Mouse (Mus musculus) liver, embryonic 11.5 days (tissue): Measurements from ENCODE around the gene Nup62. TPM values are rescaled to one million over a fixed set of nuclear protein-coding genes. Genes with fewer than 3 reads are reported as not detected.

Source experiments
- ATAC-seq: fragments of 200-750 bp; cut with Nextera tagmentation; replicated peaks from 2 replicates; pipeline ENCODE4 v1.8.0; 2017; ENCODE audit warnings: moderate number of reproducible peaks, mild to moderate bottlenecking, moderate TSS enrichment, moderate library complexity; ENCODE audit not compliant: low FRiP score
- DNase-seq: peaks from one replicate; pipeline ENCODE4 v3.0.0-alpha.2; 2017; ENCODE audit warnings: low spot score
- H3K27ac ChIP-seq: fragments of 300-500 bp; sonication (generic); 2 replicates; pipeline ENCODE4 v1.5.1; 2014; ENCODE audit warnings: mild to moderate bottlenecking, low read depth, low read length, control low read depth
- H3K27me3 ChIP-seq: fragments of 300-500 bp; sonication (generic); replicated peaks from 2 replicates; pipeline ENCODE4 v1.6.1; 2014; ENCODE audit warnings: low read length, mixed read lengths; ENCODE audit not compliant: control insufficient read depth, insufficient read depth
- H3K36me3 ChIP-seq: fragments of 300-500 bp; sonication (generic); 2 replicates; pipeline ENCODE4 v1.6.1; 2014; ENCODE audit warnings: mild to moderate bottlenecking, low read length, moderate library complexity, mixed read lengths; ENCODE audit not compliant: control insufficient read depth, insufficient read depth
- H3K4me1 ChIP-seq: fragments of 300-500 bp; sonication (generic); replicated peaks from 2 replicates; pipeline ENCODE4 v1.6.1; 2014; ENCODE audit warnings: low read length, mixed read lengths; ENCODE audit not compliant: control insufficient read depth, insufficient read depth
- H3K4me2 ChIP-seq: fragments of 300-500 bp; sonication (generic); 2 replicates; pipeline ENCODE4 v1.6.1; 2014; ENCODE audit warnings: mild to moderate bottlenecking, control low read depth, moderate library complexity
- H3K4me3 ChIP-seq: fragments of 300-500 bp; sonication (generic); 2 replicates; pipeline ENCODE4 v1.5.1; 2014; ENCODE audit warnings: low read depth, low read length, control low read depth
- H3K9ac ChIP-seq: fragments of 300-500 bp; sonication (generic); 2 replicates; pipeline ENCODE4 v1.6.1; 2014; ENCODE audit warnings: low read depth, low read length, control low read depth
- H3K9me3 ChIP-seq: fragments of 300-500 bp; sonication (generic); 2 replicates; pipeline ENCODE4 v1.6.1; 2016; ENCODE audit warnings: low read length, inconsistent platforms, mixed read lengths; ENCODE audit not compliant: control insufficient read depth
- WGBS: fragments of 180-500 bp; shearing (Covaris S2); extraction: QIAGEN DNeasy Blood & Tissue Kit; methylation state at CpG from one replicate; pipeline ENCODE4 v1.1.7; 2014; 5-methylcytosine and 5-hydroxymethylcytosine counted together
- polyA plus RNA-seq: library from polyadenylated mRNA; unstranded; fragments of >200 nt; fragmentation: Nextera tagmentation; extraction: Ambion mirVana; gene quantifications from 2 replicates; pipeline ENCODE4 v1.2.1, GENCODE M21; 2014

Nup62 gene
- polyA plus RNA-seq, 1 experiment from 2014 or later, result 85.7 TPM

DNA sequence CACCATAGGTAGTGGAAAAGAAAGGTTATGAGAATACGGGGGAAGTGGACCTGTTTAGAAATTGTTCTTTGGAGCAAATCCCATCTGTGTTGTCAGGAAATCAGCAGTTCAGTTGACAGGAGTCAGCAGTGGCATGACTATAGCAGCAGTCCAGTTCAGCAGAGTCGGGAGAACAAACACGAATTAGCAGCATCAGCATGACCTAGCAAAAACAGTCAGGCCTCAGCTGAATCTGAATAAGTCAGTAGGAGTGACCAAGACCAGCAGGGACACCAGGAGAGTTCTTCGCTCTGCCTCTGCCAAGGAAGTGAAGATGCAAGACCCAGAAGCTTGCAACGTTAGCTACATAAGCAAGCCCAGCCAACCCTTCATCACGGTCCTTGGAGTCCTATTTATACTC lies 23.1 kb upstream of the Nup62 start:
- Histone ChIP-seq H3K4me1 (no peaks in the 10 kb centered on the region), H3K27ac (no peak overlapping the region), H3K4me2 (no peak overlapping the region), H3K9ac (no peak overlapping the region), H3K4me3 (no peak overlapping the region), H3K27me3 (no peaks in the 10 kb centered on the region), H3K36me3 (no peaks in the 10 kb centered on the region), H3K9me3 (no peaks in the 10 kb centered on the region; the same call in none of the 2 replicates)
- no peak for ATAC-seq
- no peak for DNase-seq
- WGBS, result 82% methylated on average over 6 of the region's 6 CpGs

DNA sequence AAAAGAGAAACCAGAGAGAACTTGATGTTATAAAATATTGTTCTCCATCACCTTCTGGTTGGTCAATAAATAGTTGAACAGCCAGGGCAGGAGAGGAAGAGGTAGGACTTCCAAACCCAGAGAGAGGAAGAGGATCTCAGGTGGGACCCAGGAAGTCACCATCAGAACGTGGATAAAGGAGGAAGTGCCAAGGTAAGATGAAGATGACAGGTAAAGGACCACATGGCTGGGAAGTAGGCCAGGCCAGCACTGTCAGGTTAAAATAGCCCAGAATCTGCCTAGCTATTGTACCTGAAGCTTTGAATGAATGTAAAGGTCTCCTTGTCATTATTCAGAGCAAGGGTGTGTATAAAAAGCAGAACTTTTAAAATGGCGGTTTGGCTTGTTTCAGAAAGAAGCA lies 7.0 kb upstream of the Nup62 start:
- peaks cover 8% of the 10 kb centered on the region for H3K36me3 ChIP-seq
- 71% methylated on average over 2 of the region's 2 CpGs for WGBS
- H3K4me2 ChIP-seq, result no peak overlapping the region
- H3K9me3 ChIP-seq, result no peaks in the 10 kb centered on the region
- H3K4me1 ChIP-seq, result no peaks in the 10 kb centered on the region
- ATAC-seq (no peak), DNase-seq (peak; percentile 3)
- no peak overlapping the region for H3K4me3 ChIP-seq
- no peaks in the 10 kb centered on the region for H3K27me3 ChIP-seq
- H3K27ac ChIP-seq, result no peak overlapping the region
- H3K9ac ChIP-seq, result no peak overlapping the region

DNA sequence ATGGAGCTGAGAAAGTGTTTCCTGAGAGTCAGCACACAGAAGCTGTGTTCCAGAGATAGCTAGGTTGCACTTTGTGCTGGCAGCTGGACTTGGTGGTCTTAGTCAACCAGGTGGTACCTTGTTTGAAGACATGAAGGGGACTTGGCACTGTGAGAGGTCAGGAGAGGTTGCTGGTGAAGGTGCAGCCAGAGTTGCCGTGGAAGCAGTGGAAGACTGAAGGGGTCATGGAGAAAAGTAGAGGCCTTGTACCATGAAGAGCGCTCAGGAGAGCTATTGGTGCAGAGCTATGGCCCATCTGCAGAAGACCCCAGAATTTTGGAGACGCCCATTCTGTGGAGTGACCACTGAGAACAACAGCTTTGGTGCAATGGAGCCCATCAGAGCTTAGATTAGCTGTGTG lies 6.4 kb upstream of the Nup62 start:
- no peaks in the 10 kb centered on the region for H3K27me3 ChIP-seq
- 75% methylated on average over 3 of the region's 3 CpGs for WGBS
- DNase-seq, result peak; percentile 23
- no peak overlapping the region for H3K4me2 ChIP-seq
- no peaks in the 10 kb centered on the region for H3K4me1 ChIP-seq
- no peak for ATAC-seq
- peaks cover 8% of the 10 kb centered on the region for H3K36me3 ChIP-seq
- no peak overlapping the region for H3K27ac ChIP-seq
- no peaks in the 10 kb centered on the region for H3K9me3 ChIP-seq
- no peak overlapping the region for H3K4me3 ChIP-seq
- H3K9ac ChIP-seq, result no peak overlapping the region

DNA sequence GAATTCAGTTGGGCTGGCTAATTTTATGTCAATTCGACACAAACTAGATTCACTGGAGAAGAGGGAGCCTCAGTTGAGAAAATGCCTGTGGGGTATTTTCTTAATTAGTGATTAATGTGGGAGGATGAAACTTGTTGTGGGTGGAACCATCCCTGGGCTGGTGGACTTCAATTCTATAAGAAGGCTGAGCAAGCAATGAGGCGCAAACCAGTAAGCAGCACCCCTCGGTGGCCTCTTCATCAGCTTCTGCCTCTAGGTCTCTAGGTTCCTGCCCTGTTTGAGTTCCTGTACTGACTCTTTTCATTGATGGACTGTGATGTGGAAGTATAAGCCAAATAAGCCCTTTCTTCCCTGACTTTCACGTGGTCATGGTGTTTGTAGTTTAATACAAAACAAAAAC lies 5.5 kb upstream of the Nup62 start:
- H3K4me3 ChIP-seq, result no peak overlapping the region
- H3K27ac ChIP-seq, result no peak overlapping the region
- no peak overlapping the region for H3K4me2 ChIP-seq
- no peak overlapping the region for H3K9ac ChIP-seq
- no peak for DNase-seq
- ATAC-seq, result no peak
- WGBS, result 72% methylated on average over 4 of the region's 4 CpGs
- H3K4me1 ChIP-seq, result peaks cover 5% of the 10 kb centered on the region
- peaks cover 8% of the 10 kb centered on the region for H3K36me3 ChIP-seq
- no peaks in the 10 kb centered on the region for H3K9me3 ChIP-seq
- H3K27me3 ChIP-seq, result no peaks in the 10 kb centered on the region

DNA sequence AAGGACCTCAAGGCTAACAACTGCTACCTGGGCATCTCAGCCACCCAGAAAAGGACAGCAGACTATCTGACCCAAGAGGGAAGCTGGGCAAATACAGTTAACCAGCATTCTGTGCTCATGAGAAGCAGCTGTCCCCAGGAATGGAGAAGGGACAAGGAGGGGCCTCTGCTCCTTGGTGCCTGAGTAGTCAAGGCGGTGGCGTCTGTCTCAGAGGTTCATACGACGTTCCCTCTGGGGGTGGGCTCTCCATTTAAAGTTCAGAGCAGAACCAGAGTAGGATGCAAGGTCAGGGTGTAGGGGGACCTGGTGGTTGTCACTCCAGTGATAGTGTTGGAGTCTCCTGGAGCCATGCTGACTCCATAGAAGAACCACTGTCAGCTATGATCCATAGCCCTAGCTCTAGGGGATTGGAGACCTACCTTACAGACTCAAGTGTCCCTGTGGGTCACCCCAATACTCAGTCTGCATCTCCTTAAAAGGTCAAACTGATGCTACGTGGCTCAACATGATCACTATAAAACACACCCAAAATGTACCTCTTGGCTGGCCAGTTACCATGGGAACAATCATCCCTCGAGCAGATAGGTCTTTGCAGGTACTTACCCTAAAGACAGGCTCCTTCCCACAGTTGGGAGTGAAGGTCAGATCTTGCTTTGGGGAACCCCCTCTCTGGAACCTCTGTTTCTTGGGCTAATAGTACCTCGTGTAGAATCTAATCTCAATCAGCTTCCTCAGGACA lies 4.9 kb upstream of the Nup62 start:
- DNase-seq, result no peak
- H3K4me2 ChIP-seq, result no peak overlapping the region
- H3K9me3 ChIP-seq, result no peaks in the 10 kb centered on the region
- H3K4me1 ChIP-seq, result peaks cover 5% of the 10 kb centered on the region
- H3K27me3 ChIP-seq, result no peaks in the 10 kb centered on the region
- no peak overlapping the region for H3K9ac ChIP-seq
- H3K36me3 ChIP-seq, result peaks cover 8% of the 10 kb centered on the region
- H3K27ac ChIP-seq, result no peak overlapping the region
- ATAC-seq, result no peak
- no peak overlapping the region for H3K4me3 ChIP-seq
- WGBS, result 81% methylated on average over 7 of the region's 7 CpGs

DNA sequence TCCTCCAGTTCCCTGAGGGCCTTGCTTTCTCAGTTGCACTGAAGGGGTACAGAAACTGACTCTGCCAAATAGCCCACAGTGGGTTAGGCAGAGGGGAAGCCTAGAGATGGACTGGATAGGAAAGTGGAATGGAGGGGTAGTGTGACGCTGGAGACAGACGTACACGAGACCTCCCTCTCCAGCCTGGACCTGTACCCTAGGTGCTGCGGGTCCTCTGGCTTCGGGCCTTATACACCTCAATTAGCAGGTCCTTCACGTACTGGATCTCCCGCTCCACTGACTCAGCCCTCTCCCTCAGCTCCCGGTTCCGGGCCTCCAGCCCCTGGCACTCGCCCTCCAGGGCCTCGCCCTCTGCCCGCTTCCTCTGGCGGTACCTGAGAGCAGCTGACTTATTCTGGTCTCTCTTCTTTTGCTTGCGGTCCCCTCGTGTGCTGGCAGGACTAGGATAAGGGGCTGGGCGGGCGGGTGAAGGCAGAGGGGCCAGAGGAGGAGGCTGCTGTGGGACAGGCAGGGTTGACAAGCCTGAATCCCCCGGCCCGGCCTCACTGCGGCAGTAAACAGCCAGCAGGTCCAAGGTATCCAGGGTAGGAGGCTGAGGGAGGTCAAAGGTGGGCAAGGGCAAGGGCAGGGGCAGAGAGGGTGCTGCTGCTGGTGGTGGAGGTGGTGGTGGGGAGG lies 3.1 kb upstream of the Nup62 start:
- Histone ChIP-seq H3K9ac (no peak overlapping the region), H3K27ac (no peak overlapping the region), H3K4me1 (peaks cover 10% of the 10 kb centered on the region), H3K9me3 (no peaks in the 10 kb centered on the region), H3K36me3 (peaks cover 8% of the 10 kb centered on the region), H3K4me2 (no peak overlapping the region), H3K27me3 (no peaks in the 10 kb centered on the region), H3K4me3 (no peak overlapping the region)
- ATAC-seq (no peak), DNase-seq (no peak)
- 87% methylated on average over 20 of the region's 20 CpGs for WGBS

DNA sequence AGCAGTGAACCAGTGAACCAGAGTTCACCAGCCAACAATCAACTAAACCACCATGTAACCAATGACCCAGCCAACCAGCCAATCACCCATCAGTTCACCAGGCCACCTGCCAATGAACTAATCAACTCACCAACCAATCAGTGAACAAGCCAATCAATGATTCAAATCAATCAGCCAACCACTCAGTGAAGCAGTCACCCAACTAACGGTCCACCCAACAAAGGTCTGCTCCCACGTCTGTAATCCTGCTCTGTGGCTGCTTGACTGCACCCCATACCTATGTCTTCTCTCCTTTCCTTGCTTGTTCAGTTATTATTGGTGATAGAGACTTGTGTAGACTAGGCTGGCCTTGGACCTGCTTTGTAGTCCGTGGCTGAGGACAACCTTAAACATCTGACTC lies 1.9 kb upstream of the Nup62 start:
- H3K27ac ChIP-seq, result no peak overlapping the region
- peaks cover 14% of the 10 kb centered on the region for H3K36me3 ChIP-seq
- WGBS, result 94% methylated on average over 3 of the region's 3 CpGs
- ATAC-seq, result no peak
- 0 out of 2 replicates have a peak overlapping the region, but pooled peaks have one; percentile 4 for H3K4me2 ChIP-seq
- no peak overlapping the region for H3K4me3 ChIP-seq
- no peaks in the 10 kb centered on the region for H3K9me3 ChIP-seq
- H3K9ac ChIP-seq, result no peak overlapping the region
- H3K4me1 ChIP-seq, result peaks cover 21% of the 10 kb centered on the region
- peak; percentile 20 for DNase-seq
- no peaks in the 10 kb centered on the region for H3K27me3 ChIP-seq

DNA sequence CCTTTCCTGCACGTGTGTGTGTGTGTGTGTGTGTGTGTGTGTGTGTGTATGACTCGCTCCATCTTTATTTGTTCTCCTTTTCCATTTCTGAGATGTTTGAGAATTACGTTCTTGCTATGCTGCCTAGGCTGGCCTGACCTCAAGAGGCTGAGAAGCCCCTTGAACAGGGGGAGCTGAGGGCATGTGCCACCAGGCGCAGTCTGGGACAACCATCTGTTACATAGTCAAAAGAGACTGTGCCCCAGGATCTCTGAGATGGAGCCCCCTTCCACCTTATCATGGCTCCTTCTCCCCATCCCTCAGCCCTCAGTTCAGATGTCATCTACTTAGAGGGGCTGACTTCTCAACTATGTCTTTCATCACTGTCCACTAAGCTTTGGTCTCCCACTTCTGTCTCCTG lies 1.5 kb upstream of the Nup62 start:
- Histone ChIP-seq H3K4me2 (peak overlapping the region; percentile 99), H3K4me3 (no peak overlapping the region), H3K36me3 (peaks cover 14% of the 10 kb centered on the region), H3K9ac (no peak overlapping the region), H3K4me1 (peaks cover 25% of the 10 kb centered on the region), H3K9me3 (no peaks in the 10 kb centered on the region), H3K27me3 (no peaks in the 10 kb centered on the region), H3K27ac (no peak overlapping the region)
- ATAC-seq (no peak), DNase-seq (peak; percentile 22)
- 89% methylated on average over 4 of the region's 4 CpGs for WGBS
